Mouse (Mus musculus) embryonic facial prominence, embryonic 15.5 days (tissue): ENCODE measurements around the gene Gm4881. TPM values are rescaled to one million over a fixed set of nuclear protein-coding genes. Genes with fewer than 3 reads are reported as not detected.

Source experiments
- ATAC-seq: fragments of 200-750 bp; cut with Nextera tagmentation; 2 replicates; pipeline ENCODE4 v1.8.0; 2017; ENCODE audit warnings: low read depth, moderate TSS enrichment; ENCODE audit not compliant: insufficient number of reproducible peaks, low FRiP score, low TSS enrichment
- H3K27ac ChIP-seq: fragments of 300-500 bp; sonication (generic); replicated peaks from 2 replicates; pipeline ENCODE4 v1.5.1; 2015; ENCODE audit warnings: mild to moderate bottlenecking, inconsistent platforms
- H3K27me3 ChIP-seq: fragments of 300-500 bp; sonication (generic); 2 replicates; pipeline ENCODE4 v1.6.1; 2015; ENCODE audit warnings: inconsistent platforms
- H3K36me3 ChIP-seq: fragments of 300-500 bp; sonication (generic); 2 replicates; pipeline ENCODE4 v1.6.1; 2015; ENCODE audit warnings: mild to moderate bottlenecking, inconsistent platforms
- H3K4me1 ChIP-seq: fragments of 300-500 bp; sonication (generic); 2 replicates; pipeline ENCODE4 v1.6.1; 2015; ENCODE audit warnings: inconsistent platforms
- H3K4me2 ChIP-seq: fragments of 300-500 bp; sonication (generic); replicated peaks from 2 replicates; pipeline ENCODE4 v1.6.1; 2015; ENCODE audit warnings: mild to moderate bottlenecking, inconsistent platforms
- H3K4me3 ChIP-seq: fragments of 300-500 bp; sonication (generic); replicated peaks from 2 replicates; pipeline ENCODE4 v1.5.1; 2015; ENCODE audit warnings: mild to moderate bottlenecking, inconsistent platforms
- H3K9ac ChIP-seq: fragments of 300-500 bp; sonication (generic); 2 replicates; pipeline ENCODE4 v1.6.1; 2015; ENCODE audit warnings: inconsistent platforms
- H3K9me3 ChIP-seq: fragments of 300-500 bp; sonication (generic); replicated peaks from 2 replicates; pipeline ENCODE4 v1.6.1; 2016; ENCODE audit warnings: inconsistent platforms
- WGBS: fragments of 180-500 bp; shearing (Covaris S2); methylation state at CpG from one replicate; pipeline ENCODE4 v1.1.7; 2015; 5-methylcytosine and 5-hydroxymethylcytosine counted together
- polyA plus RNA-seq: library from polyadenylated mRNA; unstranded; fragments of >200 nt; fragmentation: Nextera tagmentation; extraction: Ambion mirVana; gene quantifications from 2 replicates; pipeline ENCODE4 v1.2.1, GENCODE M21; 2015

The Gm4881 gene
- polyA plus RNA-seq, 1 experiment from 2014 or later = not detected

- peak overlapping the region; percentile 19; the same call in 1 of the 2 replicates for H3K4me2 ChIP-seq
- 16% methylated on average over 13 of the region's 13 CpGs for WGBS
- H3K27ac ChIP-seq = peak overlapping the region; percentile 58; the same call in 1 of the 2 replicates
- no peak overlapping the region for H3K4me3 ChIP-seq
- no peaks in the 10 kb centered on the region for H3K9me3 ChIP-seq
- H3K36me3 ChIP-seq = peaks cover 32% of the 10 kb centered on the region
- peaks cover 40% of the 10 kb centered on the region for H3K4me1 ChIP-seq
- H3K27me3 ChIP-seq = no peaks in the 10 kb centered on the region
- ATAC-seq = peak; percentile 27; the same call in 1 of the 2 replicates
- H3K9ac ChIP-seq = peak overlapping the region; percentile 2; the same call in 1 of the 2 replicates
Observed at GRCm38 (mm10) chr7:24907211-24907748, 37.0 kb downstream of the Gm4881 start.

GRCm38 (mm10) chr7:24906551-24906950, 37.7 kb downstream of the Gm4881 start:
- H3K9ac ChIP-seq = peak overlapping the region; percentile 2; the same call in 1 of the 2 replicates

GRCm38 (mm10) chr7:24904936-24905335, 39.4 kb downstream of the Gm4881 start:
- Histone ChIP-seq H3K36me3 (peaks cover 19% of the 10 kb centered on the region), H3K4me1 (peaks cover 42% of the 10 kb centered on the region), H3K27me3 (no peaks in the 10 kb centered on the region), H3K9me3 (no peaks in the 10 kb centered on the region), H3K4me3 (peak overlapping the region; percentile 82), H3K4me2 (peak overlapping the region; percentile 73), H3K9ac (peak overlapping the region; percentile 53), H3K27ac (no peak overlapping the region)
- 22% methylated on average over 3 of the region's 3 CpGs for WGBS
- ATAC-seq = no peak

More at GRCm38 (mm10) chr7:24906551-24906950, 37.7 kb downstream of the Gm4881 start:
- peak overlapping the region; percentile 58; the same call in 1 of the 2 replicates for H3K27ac ChIP-seq
- H3K4me1 ChIP-seq = peaks cover 42% of the 10 kb centered on the region
- H3K4me2 ChIP-seq = peak overlapping the region; percentile 19; the same call in 1 of the 2 replicates
- peaks cover 25% of the 10 kb centered on the region for H3K36me3 ChIP-seq
- H3K9me3 ChIP-seq = no peaks in the 10 kb centered on the region
- no peak for ATAC-seq
- WGBS = 26% methylated on average over 6 of the region's 6 CpGs
- H3K4me3 ChIP-seq = no peak overlapping the region
- H3K27me3 ChIP-seq = no peaks in the 10 kb centered on the region

GRCm38 (mm10) chr7:24904070-24904483, 40.2 kb downstream of the Gm4881 start:
- Histone ChIP-seq H3K9me3 (no peaks in the 10 kb centered on the region), H3K9ac (peak overlapping the region; percentile 53), H3K4me2 (peak overlapping the region; percentile 73), H3K4me3 (peak overlapping the region; percentile 82), H3K4me1 (peaks cover 42% of the 10 kb centered on the region), H3K36me3 (peaks cover 15% of the 10 kb centered on the region), H3K27ac (peak overlapping the region; percentile 91), H3K27me3 (no peaks in the 10 kb centered on the region)
- WGBS = under 1% methylated on average over 26 of the region's 30 CpGs
- ATAC-seq = peak; percentile 94

- ATAC-seq = no peak
- peaks cover 42% of the 10 kb centered on the region for H3K4me1 ChIP-seq
- WGBS = 19% methylated on average over 10 of the region's 10 CpGs
- peak overlapping the region; percentile 91 for H3K27ac ChIP-seq
- peak overlapping the region; percentile 73 for H3K4me2 ChIP-seq
- H3K27me3 ChIP-seq = no peaks in the 10 kb centered on the region
- peak overlapping the region; percentile 80 for H3K9ac ChIP-seq
- peak overlapping the region; percentile 82 for H3K4me3 ChIP-seq
- no peaks in the 10 kb centered on the region for H3K9me3 ChIP-seq
- H3K36me3 ChIP-seq = peaks cover 9% of the 10 kb centered on the region
Observed at GRCm38 (mm10) chr7:24903444-24903825, 40.9 kb downstream of the Gm4881 start.

- Histone ChIP-seq H3K4me3 (peak within 1 kb of the TSS; percentile 82), H3K9me3 (no peaks in the 10 kb centered on the region), H3K9ac (peak within 1 kb of the TSS; percentile 80), H3K27me3 (no peaks in the 10 kb centered on the region), H3K4me2 (peak within 1 kb of the TSS; percentile 73), H3K4me1 (peaks cover 37% of the 10 kb centered on the region), H3K36me3 (peaks cover 3% of the 10 kb centered on the region; the same call in 1 of the 2 replicates), H3K27ac (peak within 1 kb of the TSS; percentile 91)
- ATAC-seq = 0 out of 2 replicates have a peak, but pooled peaks have one; percentile 7
- WGBS = 3% methylated on average over 65 of the region's 68 CpGs
Observed at GRCm38 (mm10) chr7:24902630-24903443, 41.5 kb downstream of the Gm4881 start, which contains the start of gene Arhgef1. TSS of gene Arhgef1 (plus strand) at chr7:24902912.

GRCm38 (mm10) chr7:24902264-24902629, 42.0 kb downstream of the Gm4881 start:
- Histone ChIP-seq H3K36me3 (no peaks in the 10 kb centered on the region), H3K27ac (peak overlapping the region; percentile 91), H3K4me3 (peak overlapping the region; percentile 82), H3K4me2 (peak overlapping the region; percentile 73), H3K9me3 (no peaks in the 10 kb centered on the region), H3K9ac (peak overlapping the region; percentile 80; the same call in 1 of the 2 replicates), H3K27me3 (no peaks in the 10 kb centered on the region), H3K4me1 (peaks cover 31% of the 10 kb centered on the region)
- no peak for ATAC-seq
- WGBS = 67% methylated on average over 2 of the region's 2 CpGs

- no peaks in the 10 kb centered on the region for H3K27me3 ChIP-seq
- 0 out of 2 replicates have a peak overlapping the region, but pooled peaks have one; percentile 91 for H3K27ac ChIP-seq
- no peak overlapping the region for H3K9ac ChIP-seq
- peak overlapping the region; percentile 73; the same call in 1 of the 2 replicates for H3K4me2 ChIP-seq
- no peaks in the 10 kb centered on the region for H3K36me3 ChIP-seq
- ATAC-seq = no peak
- 45% methylated on average over 1 of the region's 1 CpGs for WGBS
- peaks cover 27% of the 10 kb centered on the region for H3K4me1 ChIP-seq
- H3K4me3 ChIP-seq = no peak overlapping the region; the same call in 1 of the 2 replicates
- no peaks in the 10 kb centered on the region for H3K9me3 ChIP-seq
Observed at GRCm38 (mm10) chr7:24901842-24902241, 42.5 kb downstream of the Gm4881 start.

GRCm38 (mm10) chr7:24901114-24901513, 43.2 kb downstream of the Gm4881 start:
- no peak overlapping the region for H3K4me3 ChIP-seq
- ATAC-seq = no peak
- H3K27me3 ChIP-seq = no peaks in the 10 kb centered on the region
- 77% methylated on average over 6 of the region's 6 CpGs for WGBS
- H3K4me2 ChIP-seq = no peak overlapping the region
- H3K9ac ChIP-seq = no peak overlapping the region
- H3K36me3 ChIP-seq = no peaks in the 10 kb centered on the region
- peaks cover 20% of the 10 kb centered on the region for H3K4me1 ChIP-seq
- no peaks in the 10 kb centered on the region for H3K9me3 ChIP-seq
- no peak overlapping the region for H3K27ac ChIP-seq

- H3K4me3 ChIP-seq = no peak overlapping the region
- no peaks in the 10 kb centered on the region for H3K36me3 ChIP-seq
- 75% methylated on average over 5 of the region's 5 CpGs for WGBS
Observed at GRCm38 (mm10) chr7:24897959-24898358, 46.3 kb downstream of the Gm4881 start.

GRCm38 (mm10) chr7:24897224-24897623, 47.1 kb downstream of the Gm4881 start, which contains the start of gene Cd79a:
TSS of gene Cd79a (plus strand) at chr7:24897381.
- Histone ChIP-seq H3K4me2 (no peak within 1 kb of the TSS), H3K27ac (no peak within 1 kb of the TSS), H3K36me3 (no peaks in the 10 kb centered on the region), H3K4me3 (no peak within 1 kb of the TSS), H3K9me3 (no peaks in the 10 kb centered on the region), H3K9ac (no peak within 1 kb of the TSS), H3K27me3 (no peaks in the 10 kb centered on the region), H3K4me1 (peaks cover 2% of the 10 kb centered on the region; the same call in 1 of the 2 replicates)
- no peak for ATAC-seq
- 52% methylated on average over 12 of the region's 12 CpGs for WGBS

More at GRCm38 (mm10) chr7:24897959-24898358, 46.3 kb downstream of the Gm4881 start:
- no peaks in the 10 kb centered on the region for H3K27me3 ChIP-seq
- no peak overlapping the region for H3K4me2 ChIP-seq
- peaks cover 7% of the 10 kb centered on the region; the same call in 1 of the 2 replicates for H3K4me1 ChIP-seq
- H3K27ac ChIP-seq = no peak overlapping the region
- H3K9me3 ChIP-seq = no peaks in the 10 kb centered on the region
- H3K9ac ChIP-seq = no peak overlapping the region
- no peak for ATAC-seq
